Mouse (Mus musculus) bone marrow macrophage, adult 2 months (primary cell): ENCODE results near the gene Nacc2. TPM values are rescaled to one million over a fixed set of nuclear protein-coding genes. Genes with fewer than 3 reads are reported as not detected.

Experiments used
- H3K27ac ChIP-seq: 2 replicates; pipeline ENCODE4 v1.5.1; 2012; ENCODE audit warnings: low read depth, low read length; ENCODE audit not compliant: insufficient read depth
- H3K4me1 ChIP-seq: 2 replicates; pipeline ENCODE4 v1.6.1; 2012; ENCODE audit warnings: low read length; ENCODE audit not compliant: control insufficient read depth, insufficient read depth
- H3K4me3 ChIP-seq: 2 replicates; pipeline ENCODE4 v1.5.1; 2012; ENCODE audit warnings: mild to moderate bottlenecking, low read length, moderate library complexity; ENCODE audit not compliant: insufficient read depth
- CTCF ChIP-seq: IDR thresholded peaks from 2 replicates; pipeline ENCODE4 v1.5.1; 2012; ENCODE audit warnings: low read depth, mild to moderate bottlenecking, low read length, moderate library complexity
- POLR2A ChIP-seq: IDR thresholded peaks from 2 replicates; pipeline ENCODE4 v1.6.1; 2012; ENCODE audit warnings: mild to moderate bottlenecking, low read depth, low read length, borderline replicate concordance
- polyA plus RNA-seq: library from polyadenylated mRNA; stranded (reverse); fragments of >200 nt; gene quantifications from 2 replicates; pipeline ENCODE4 v1.2.4, GENCODE M21; 2012; ENCODE audit not compliant: missing spikeins, insufficient read depth, insufficient read length

The Nacc2 gene
- polyA plus RNA-seq, 1 experiment = 18.0 TPM

DNA sequence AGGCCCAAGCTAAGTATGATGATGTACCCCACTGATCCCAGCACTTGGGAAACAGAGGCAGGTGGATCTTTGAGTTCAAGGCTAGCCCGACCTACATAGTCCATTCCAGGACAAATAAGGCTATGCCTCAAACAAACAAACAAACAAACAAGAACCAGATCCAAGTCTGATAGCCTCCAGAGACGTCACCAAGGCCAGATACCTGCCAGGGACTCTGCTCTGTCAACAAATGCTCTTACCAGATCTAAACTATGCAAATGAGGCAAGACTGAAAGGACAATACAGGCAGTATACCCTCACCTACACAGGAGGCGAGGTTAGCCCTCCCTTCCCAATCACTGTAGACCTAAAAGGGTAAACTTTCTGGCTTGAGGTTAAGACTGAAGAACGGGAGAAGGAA, 22.7 kb downstream of the Nacc2 start:
- H3K4me3 ChIP-seq = no peak overlapping the region

DNA sequence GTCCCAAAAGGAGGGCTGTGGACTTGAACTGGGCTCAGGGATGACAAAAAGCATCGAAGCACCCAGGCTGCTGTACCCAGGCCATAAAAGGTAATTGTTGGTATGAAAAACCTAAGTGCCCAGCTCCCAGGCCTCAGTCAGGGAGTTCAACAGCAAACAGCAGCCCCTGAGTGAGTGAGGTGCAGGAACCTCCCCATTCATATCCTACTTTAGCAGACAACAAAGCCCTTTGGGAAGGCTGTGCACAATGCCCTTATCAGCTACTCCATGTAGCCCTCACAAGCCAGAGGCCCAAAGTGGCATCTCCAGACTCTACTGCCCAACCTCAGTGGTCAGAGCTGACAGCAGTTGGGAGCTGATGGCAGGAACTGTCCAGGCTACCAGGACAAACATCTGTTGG, 23.2 kb downstream of the Nacc2 start:
- TF ChIP-seq CTCF = no peak
- TF ChIP-seq POLR2A = no peak
- Histone ChIP-seq H3K4me3 (no peak overlapping the region), H3K4me1 (no peaks in the 10 kb centered on the region), H3K27ac (no peak overlapping the region)

More for the DNA sequence above, 22.7 kb downstream of the Nacc2 start:
- Histone ChIP-seq H3K4me1 (no peaks in the 10 kb centered on the region), H3K27ac (no peak overlapping the region)
- TF ChIP-seq POLR2A = no peak
- TF ChIP-seq CTCF = no peak

DNA sequence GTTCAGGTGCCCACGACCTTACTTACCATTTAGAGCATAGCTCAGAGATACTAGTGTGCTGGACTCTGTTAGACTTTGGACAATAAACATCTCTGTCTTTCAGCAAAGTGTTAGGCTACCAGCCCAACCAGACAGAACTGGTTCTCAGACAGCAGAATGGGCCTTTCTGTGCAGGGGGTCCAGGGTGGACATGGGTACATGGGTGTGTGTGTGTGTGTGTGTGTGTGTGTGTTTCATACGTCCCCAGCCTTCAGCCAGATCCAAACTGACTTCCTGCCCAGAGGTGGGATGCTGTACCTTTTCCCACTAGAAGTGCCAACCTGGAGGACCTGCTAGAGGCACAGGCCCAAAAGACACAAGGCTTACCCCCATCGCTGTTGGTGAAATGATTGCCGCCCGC, 23.8 kb downstream of the Nacc2 start:
- H3K27ac ChIP-seq = no peak overlapping the region
- no peak overlapping the region for H3K4me3 ChIP-seq
- no peaks in the 10 kb centered on the region for H3K4me1 ChIP-seq
- TF ChIP-seq POLR2A (no peak), CTCF (no peak)

DNA sequence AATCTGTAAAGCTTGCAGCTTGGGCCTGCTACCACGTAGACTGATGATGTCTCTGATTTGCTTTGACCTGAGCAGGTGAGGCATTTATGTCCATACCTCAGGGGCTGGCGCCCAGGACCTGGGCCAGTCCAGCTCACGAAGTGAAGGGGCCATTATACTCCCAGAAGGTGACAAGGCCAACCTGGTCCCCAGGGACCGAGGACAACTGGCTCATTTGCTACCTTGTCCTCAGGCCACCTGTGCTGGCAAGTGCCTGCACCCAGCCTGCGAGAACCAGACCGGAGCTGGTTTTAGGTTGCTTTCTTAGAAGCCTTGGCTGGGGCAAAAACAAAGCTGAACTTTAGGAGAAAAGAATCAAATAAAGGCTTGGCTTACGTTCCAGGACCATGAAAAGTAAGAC, 29.1 kb downstream of the Nacc2 start:
- H3K4me1 ChIP-seq = 0 out of 2 replicates have a peak, but pooled peaks cover 4% of the 10 kb centered on the region
- no peak overlapping the region for H3K4me3 ChIP-seq
- no peak for TF ChIP-seq CTCF
- TF ChIP-seq POLR2A = no peak
- no peak overlapping the region for H3K27ac ChIP-seq

DNA sequence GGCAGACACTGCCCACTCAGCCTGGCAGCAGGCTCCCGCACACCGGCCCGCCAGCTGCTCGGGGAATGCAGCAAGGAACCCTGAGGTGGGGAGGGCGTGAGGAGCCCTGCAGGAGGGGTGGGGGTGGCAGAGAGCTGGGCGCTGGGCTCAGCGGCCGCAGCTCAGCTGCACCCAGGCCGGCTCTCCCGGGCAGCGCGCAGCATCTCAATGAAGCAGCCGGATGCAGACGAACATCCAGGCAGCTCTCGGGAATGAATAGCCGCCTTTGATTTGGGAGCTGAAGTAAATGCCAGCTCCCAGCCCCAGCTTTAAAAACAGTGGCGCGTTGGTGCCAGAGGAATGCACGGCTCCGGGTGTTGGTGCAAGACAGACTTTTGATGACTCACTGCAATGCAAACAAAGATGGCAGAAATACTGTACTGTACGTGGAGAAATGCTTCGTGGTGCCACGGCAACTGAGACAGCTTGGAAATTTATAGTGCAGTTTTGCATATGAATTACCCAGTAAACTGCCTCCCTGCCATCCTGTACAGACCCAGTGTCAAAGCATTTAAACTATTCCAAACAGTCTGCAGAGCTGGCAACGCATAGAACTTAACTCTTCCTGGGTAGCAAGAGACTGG, 31.1 kb downstream of the Nacc2 start:
- H3K4me3 ChIP-seq = peak overlapping the region; percentile 55
- no peak for TF ChIP-seq CTCF
- no peak for TF ChIP-seq POLR2A
- H3K27ac ChIP-seq = no peak overlapping the region
- 0 out of 2 replicates have a peak, but pooled peaks cover 4% of the 10 kb centered on the region for H3K4me1 ChIP-seq

DNA sequence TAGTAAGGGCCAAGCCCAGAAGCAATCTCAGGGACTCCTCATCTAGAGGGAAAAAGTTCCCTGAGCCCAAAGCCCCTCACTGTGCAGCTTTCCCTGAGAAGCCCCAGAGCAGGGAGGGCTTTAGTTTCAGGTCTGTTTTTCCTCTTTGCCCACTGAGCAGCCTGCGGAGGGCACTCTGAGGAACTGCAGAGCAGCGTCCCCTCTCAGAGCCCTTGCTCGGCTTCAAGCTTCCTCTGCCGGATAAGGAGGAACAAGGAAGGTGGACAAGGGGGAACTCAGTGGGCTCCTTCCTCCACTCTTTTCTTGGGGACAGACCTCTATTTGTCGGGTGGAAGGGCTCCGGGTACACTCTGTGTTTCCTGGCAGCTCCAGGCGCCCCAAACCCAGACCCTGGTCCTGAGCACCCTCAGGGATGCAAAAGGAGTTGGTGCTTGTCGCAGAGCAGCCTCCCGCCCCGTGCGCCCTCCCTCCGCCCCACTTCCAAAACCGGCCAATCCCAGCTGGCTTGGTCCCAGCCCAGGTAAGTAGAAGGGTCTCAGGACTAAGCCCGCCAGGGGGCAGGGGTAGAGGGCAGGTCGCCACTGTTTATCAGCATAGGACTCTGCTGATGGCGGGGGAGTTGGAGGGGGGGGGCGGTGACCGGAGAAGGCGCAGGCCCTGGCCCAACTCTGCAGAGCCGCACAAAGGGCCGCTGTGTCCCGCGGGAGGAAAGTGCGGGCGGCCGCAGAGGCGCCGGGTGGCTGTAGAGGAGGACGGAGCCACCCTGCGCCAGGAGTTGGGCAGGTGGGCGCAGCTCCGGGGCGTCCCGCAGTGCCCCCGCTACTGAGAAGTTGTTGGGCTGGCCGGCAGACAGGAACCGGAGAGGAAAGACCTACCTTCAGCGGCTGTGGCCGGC, 31.9 kb downstream of the Nacc2 start:
- Histone ChIP-seq H3K4me3 (peak overlapping the region; percentile 55), H3K27ac (no peak overlapping the region), H3K4me1 (0 out of 2 replicates have a peak, but pooled peaks cover 4% of the 10 kb centered on the region)
- TF ChIP-seq CTCF = no peak
- TF ChIP-seq POLR2A = no peak

DNA sequence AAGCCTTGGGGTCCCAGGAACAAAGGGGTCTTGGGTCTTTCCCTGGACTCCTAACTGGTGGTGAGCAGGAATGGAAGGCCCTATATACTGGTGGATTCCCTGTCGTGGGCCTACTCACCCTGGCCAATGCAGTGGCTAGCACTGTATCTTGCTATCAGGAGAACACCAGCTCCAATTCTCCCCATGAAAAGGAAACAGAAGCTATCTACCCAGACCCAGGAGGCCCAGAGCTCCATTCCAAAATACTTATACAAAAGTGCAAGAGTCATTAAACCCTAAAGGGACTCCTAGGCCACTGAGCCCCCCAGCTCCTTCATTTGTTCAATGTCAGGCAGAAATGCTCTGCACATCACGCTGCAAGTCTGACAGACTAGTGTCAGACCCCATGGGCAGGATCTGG, 34.0 kb downstream of the Nacc2 start:
- TF ChIP-seq POLR2A (no peak), CTCF (no peak)
- Histone ChIP-seq H3K4me1 (0 out of 2 replicates have a peak, but pooled peaks cover 4% of the 10 kb centered on the region), H3K4me3 (no peak overlapping the region), H3K27ac (no peak overlapping the region)

DNA sequence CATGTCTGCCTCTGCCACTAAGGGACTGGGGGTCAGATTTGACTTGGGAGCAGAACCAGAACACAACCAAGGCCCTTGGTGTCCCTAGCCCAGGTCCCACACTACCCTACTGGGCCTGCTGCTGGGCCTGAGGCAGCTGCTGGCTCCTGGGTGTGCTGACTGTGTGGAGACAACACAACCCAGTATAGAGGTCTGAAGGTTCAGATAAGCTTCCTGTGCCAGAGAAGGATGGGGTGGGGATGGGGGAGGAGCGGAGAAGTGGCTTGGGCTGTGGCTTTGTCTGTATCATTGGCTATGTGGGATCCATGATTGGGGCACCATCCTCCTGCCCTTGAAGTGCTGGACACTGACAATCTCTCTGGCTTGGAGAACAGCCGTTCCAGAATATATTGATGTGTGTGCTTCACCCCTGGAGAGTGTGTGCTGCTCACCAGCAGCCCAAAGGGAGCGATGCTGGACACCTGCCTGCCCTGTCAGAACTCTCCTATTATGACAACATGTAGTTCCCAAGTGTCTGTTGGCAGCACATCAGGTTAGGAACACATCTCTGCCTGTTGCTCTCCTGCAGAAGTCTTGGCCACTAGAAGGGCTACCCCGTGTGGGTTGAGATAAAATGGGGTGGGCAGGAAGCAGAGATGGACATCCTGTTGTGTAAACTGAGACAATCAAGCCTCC, 36.0 kb downstream of the Nacc2 start:
- Histone ChIP-seq H3K4me3 (no peak overlapping the region), H3K4me1 (0 out of 2 replicates have a peak, but pooled peaks cover 5% of the 10 kb centered on the region), H3K27ac (no peak overlapping the region)
- TF ChIP-seq CTCF (no peak), POLR2A (no peak)

DNA sequence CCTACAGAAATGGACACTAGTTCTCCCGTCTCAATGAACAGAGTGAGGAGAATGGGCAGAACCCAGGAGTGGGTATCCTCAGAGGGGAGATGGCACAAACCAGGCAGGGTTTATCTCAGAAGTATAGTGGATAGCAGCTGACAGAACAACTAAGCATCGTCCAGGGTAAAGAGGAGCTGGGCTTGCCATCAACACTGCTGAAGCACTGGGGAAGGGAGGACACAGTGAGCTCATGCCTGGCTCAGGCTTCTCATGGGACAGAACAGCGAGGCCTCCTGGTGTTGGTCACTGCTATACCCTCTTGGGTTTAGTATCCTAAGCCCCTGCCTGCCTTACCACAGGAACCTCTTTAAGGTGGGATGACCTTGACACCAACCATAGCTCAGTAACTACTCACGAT, 36.5 kb downstream of the Nacc2 start:
- Histone ChIP-seq H3K4me3 (no peak overlapping the region), H3K4me1 (0 out of 2 replicates have a peak, but pooled peaks cover 5% of the 10 kb centered on the region), H3K27ac (no peak overlapping the region)
- TF ChIP-seq CTCF = no peak
- TF ChIP-seq POLR2A = no peak
